Mouse (Mus musculus) ES-E14 (cell line): Measurements from ENCODE around the gene Myo1b. TPM values are rescaled to one million over a fixed set of nuclear protein-coding genes. Genes with fewer than 3 reads are reported as not detected.

ENCODE experiments used
- DNase-seq: peaks from one replicate; pipeline ENCODE4 v3.0.0-alpha.2; 2013; ENCODE audit warnings: low read depth, low spot score
- H3K27ac ChIP-seq: 2 replicates; pipeline ENCODE4 v1.5.1; 2012; ENCODE audit warnings: low read depth, mild to moderate bottlenecking, low read length, moderate library complexity, mixed read lengths; ENCODE audit not compliant: poor library complexity, insufficient read depth, severe bottlenecking
- H3K36me3 ChIP-seq: 2 replicates; pipeline ENCODE4 v1.6.1; 2012; ENCODE audit warnings: mild to moderate bottlenecking, low read length, moderate library complexity, mixed read lengths; ENCODE audit not compliant: control insufficient read depth, poor library complexity, insufficient read depth, severe bottlenecking
- H3K4me1 ChIP-seq, 2 experiments: fragments of 150-350 bp in 1 of 2; sonication (generic) in 1 of 2; 2 replicates each; pipeline ENCODE4 v1.6.1; 2012; ENCODE audit warnings: low read length in 2 of 2, mild to moderate bottlenecking in 1 of 2, mixed read lengths in 1 of 2; ENCODE audit not compliant: control insufficient read depth in 2 of 2, insufficient read depth in 2 of 2, poor library complexity in 1 of 2
- H3K4me3 ChIP-seq, 2 experiments: fragments of 150-350 bp in 1 of 2; sonication (generic) in 1 of 2; 2 replicates each; pipeline ENCODE4 v1.5.1; 2012; ENCODE audit warnings: low read length in 2 of 2, low read depth in 1 of 2, mild to moderate bottlenecking in 1 of 2, mixed read lengths in 1 of 2; ENCODE audit not compliant: insufficient read depth in 1 of 2, poor library complexity in 1 of 2, severe bottlenecking in 1 of 2
- H3K9ac ChIP-seq: 2 replicates; pipeline ENCODE4 v1.6.1; 2012; ENCODE audit warnings: low read depth, mild to moderate bottlenecking, low read length, mixed read lengths; ENCODE audit not compliant: poor library complexity, insufficient read depth, severe bottlenecking
- H3K9me3 ChIP-seq: fragments of 150-350 bp; sonication (generic); 2 replicates; pipeline ENCODE4 v1.6.1; 2012; ENCODE audit warnings: low read depth, mild to moderate bottlenecking, low read length; ENCODE audit not compliant: control insufficient read depth, insufficient read depth
- CHD2 ChIP-seq: IDR thresholded peaks from 2 replicates; pipeline ENCODE4 v1.6.1; 2014; ENCODE audit warnings: mild to moderate bottlenecking, low read depth, low read length, inconsistent platforms
- HCFC1 ChIP-seq: IDR thresholded peaks from 2 replicates; pipeline ENCODE4 v1.6.1; 2012; ENCODE audit warnings: low read length, inconsistent platforms, borderline replicate concordance; ENCODE audit not compliant: insufficient read depth
- MAFK ChIP-seq: IDR thresholded peaks from 2 replicates; pipeline ENCODE4 v1.6.1; 2014; ENCODE audit warnings: mild to moderate bottlenecking, low read depth, low read length, inconsistent platforms; ENCODE audit not compliant: insufficient read depth
- ZC3H11A ChIP-seq: IDR thresholded peaks from 2 replicates; pipeline ENCODE4 v1.6.1; 2012; ENCODE audit warnings: low read depth, mild to moderate bottlenecking, inconsistent platforms, low read length, borderline replicate concordance
- ZNF384 ChIP-seq: IDR thresholded peaks from 2 replicates; pipeline ENCODE4 v1.6.1; 2012; ENCODE audit warnings: low read depth, low read length, inconsistent platforms
- in situ Hi-C, 2 experiments: fragments of 600-800 bp; cut with MboI; formaldehyde crosslinking; loops; one replicate each; pipeline ENCODE4 v1.15.1; 2025; ENCODE audit warnings: low sequenced_read_pairs in 2 of 2, inconsistent platforms in 1 of 2; ENCODE audit not compliant: unreplicated experiment in 2 of 2
- total RNA-seq: library from RNA; depleted of rRNA; stranded (reverse); fragments of 300-350 nt; gene quantifications from 2 replicates; pipeline ENCODE4 v1.2.3, GENCODE M21; 2012

Gene Myo1b
- total RNA-seq, 1 experiment, result 26.0 TPM

- Histone ChIP-seq H3K36me3 (peaks cover 6% of the 10 kb centered on the region; the same call in 1 of the 2 replicates), H3K9me3 (no peaks in the 10 kb centered on the region), H3K9ac (peak overlapping the region; percentile 71; the same call in 1 of the 2 replicates), H3K4me1 (peaks cover 14 to 16% of the 10 kb centered on the region in 2 experiments), H3K27ac (no peak overlapping the region; the same call in 1 of the 2 replicates), H3K4me3 (peak overlapping the region; percentile 17 to 65; a peak in 2 of 4 replicates)
- peak; percentile 56 for DNase-seq
- in situ Hi-C loops, result no loop called here
- TF ChIP-seq HCFC1 (no peak), ZC3H11A (no peak), ZNF384 (0 out of 2 replicates have a peak, but pooled peaks have one; percentile 2), MAFK (peak; percentile 91), CHD2 (no peak)
Observed at GRCm38 (mm10) chr1:51747494-51747893, 168.4 kb downstream of the Myo1b start.

GRCm38 (mm10) chr1:51746711-51747240, 169.1 kb downstream of the Myo1b start:
- peak overlapping the region; percentile 31 to 65 for H3K4me3 ChIP-seq
- in situ Hi-C loops, result no loop called here
- H3K9me3 ChIP-seq, result no peaks in the 10 kb centered on the region
- DNase-seq, result no peak
- peak overlapping the region; percentile 1 for H3K27ac ChIP-seq
- H3K4me1 ChIP-seq, result peaks cover 14 to 21% of the 10 kb centered on the region in 2 experiments
- TF ChIP-seq MAFK, result no peak
- peak overlapping the region; percentile 45 for H3K9ac ChIP-seq
- peaks cover 6% of the 10 kb centered on the region; the same call in 1 of the 2 replicates for H3K36me3 ChIP-seq

DNA sequence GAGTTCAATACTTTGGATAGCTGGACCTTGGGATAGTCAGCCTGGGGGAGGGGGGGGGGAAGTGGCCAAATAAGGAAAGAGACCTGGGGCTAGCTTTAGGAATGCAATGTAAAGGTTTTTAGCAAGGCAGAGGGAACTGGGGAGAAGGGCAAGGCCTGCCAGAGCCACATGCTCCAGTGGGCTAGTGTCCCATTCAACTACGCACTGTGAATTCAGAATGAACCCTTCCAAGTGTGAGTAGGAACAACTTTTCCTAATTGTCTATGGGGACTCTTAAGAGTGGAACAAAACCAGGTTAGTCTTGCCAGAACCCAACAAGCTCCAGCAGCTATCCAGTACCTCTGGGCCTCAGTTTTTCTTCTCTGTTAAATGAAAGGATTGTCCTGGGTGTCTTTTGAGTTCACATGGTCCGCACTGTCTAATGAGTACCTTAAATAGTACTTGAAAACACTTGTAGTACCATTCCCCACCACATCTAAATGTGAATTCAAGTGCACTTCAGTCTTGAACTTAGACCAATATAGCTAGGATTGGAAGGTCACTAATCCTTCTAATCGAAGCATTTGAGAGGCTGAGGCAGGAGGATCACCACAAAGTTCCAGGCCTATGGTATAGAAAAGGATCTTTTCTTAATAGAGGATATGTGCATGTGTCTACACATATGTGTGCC, 172.0 kb downstream of the Myo1b start:
- in situ Hi-C loops, result no loop called here

GRCm38 (mm10) chr1:51742586-51742985, 173.3 kb downstream of the Myo1b start:
- no peak for TF ChIP-seq HCFC1
- no peak for TF ChIP-seq ZC3H11A
- TF ChIP-seq ZNF384, result no peak
- no peak for DNase-seq
- H3K9ac ChIP-seq, result no peak overlapping the region
- peaks cover 12 to 22% of the 10 kb centered on the region in 2 experiments for H3K4me1 ChIP-seq
- H3K27ac ChIP-seq, result peak overlapping the region; percentile 53; the same call in 1 of the 2 replicates
- H3K36me3 ChIP-seq, result peaks cover 2% of the 10 kb centered on the region
- no peaks in the 10 kb centered on the region for H3K9me3 ChIP-seq
- in situ Hi-C loops, result no loop called here
- H3K4me3 ChIP-seq, result no peak overlapping the region

More for the DNA sequence above, 172.0 kb downstream of the Myo1b start:
- H3K9ac ChIP-seq, result no peak overlapping the region; the same call in 1 of the 2 replicates
- H3K9me3 ChIP-seq, result no peaks in the 10 kb centered on the region
- TF ChIP-seq ZC3H11A (no peak), MAFK (no peak), ZNF384 (no peak), CHD2 (no peak), HCFC1 (no peak)
- peaks cover 2% of the 10 kb centered on the region for H3K36me3 ChIP-seq
- no peak overlapping the region; the same call in 1 of the 2 replicates for H3K27ac ChIP-seq
- peaks cover 17 to 22% of the 10 kb centered on the region in 2 experiments for H3K4me1 ChIP-seq
- H3K4me3 ChIP-seq, result no peak overlapping the region; a peak in 1 of 4 replicates
- DNase-seq, result no peak
